Mouse (Mus musculus): Measurements from ENCODE around the gene Pip5kl1.
A peak's percentile ranks its signal among the peaks of the same experiment; 100 is the strongest.

Pip5kl1 gene

DNA sequence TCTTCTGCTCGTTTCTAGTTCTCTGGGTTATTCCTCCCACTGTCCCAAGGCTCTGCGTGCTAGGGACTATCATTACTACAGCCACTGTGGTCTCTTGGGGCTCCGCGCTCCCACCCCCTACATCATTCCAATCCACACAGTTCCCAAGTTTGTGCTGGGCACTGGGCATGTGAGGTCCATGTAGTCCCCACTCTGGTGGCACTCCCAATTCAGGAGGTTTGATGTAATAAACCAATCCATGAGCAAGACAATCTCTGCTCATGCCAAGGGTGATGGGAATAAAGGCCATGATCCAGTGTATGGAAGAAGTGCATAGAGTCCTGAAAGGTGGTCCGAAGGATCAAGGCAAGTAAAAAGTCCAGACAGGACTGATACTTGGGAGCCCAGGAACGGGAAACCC, at the start of gene Pip5kl1:
Pip5kl1 (plus strand) TSS at position 301 of the 400 bp plus-strand sequence.
- ATAC-seq (ENCODE audit: low TSS enrichment): no peak

DNA sequence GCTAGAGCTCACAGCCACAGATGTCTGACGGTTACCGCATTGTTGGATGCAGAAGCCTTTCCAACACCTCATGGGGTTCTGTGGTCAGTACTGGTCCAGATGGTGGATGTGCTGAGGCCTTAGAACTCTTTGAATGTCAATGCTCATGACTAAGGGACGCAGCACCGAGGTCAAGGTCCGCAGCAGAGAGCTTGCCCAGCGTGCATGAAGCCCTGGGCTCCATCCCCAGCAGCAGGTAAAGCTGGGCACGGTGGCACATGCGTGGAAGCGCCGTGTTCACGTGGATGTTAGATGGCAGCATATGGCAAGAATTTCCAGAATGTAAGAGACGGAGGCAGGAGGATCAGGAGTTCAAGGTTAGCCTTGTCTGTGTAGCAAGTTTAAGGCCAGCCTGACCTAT, 48.8 kb upstream of the Pip5kl1 start:
- no peak for ATAC-seq (ENCODE audit: low TSS enrichment)

DNA sequence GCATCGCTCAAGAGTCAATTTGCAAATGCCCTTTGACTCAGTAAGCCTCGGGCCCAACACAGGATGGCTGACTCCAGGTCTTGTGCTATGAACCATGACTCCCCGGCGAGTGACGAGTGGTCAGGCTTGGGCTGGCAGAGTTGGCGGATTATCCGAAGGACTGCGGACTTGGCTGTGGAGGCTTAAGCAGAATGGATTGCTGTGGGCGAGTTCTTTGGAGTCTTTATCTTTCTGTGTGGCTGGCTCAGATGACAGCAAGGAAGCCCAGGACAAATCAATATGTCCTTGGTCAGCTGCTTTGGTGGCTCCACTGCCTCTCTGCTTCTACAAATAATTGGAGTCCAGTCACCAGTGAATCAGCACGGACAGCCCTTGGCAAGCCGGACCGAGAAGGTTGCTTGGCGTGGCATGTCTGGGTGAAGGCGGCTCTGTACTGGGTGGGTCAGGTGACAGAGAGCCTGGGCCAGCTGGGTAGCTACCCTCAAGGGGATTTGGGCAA, 47.1 kb upstream of the Pip5kl1 start:
- ATAC-seq (ENCODE audit: low TSS enrichment): 0 out of 2 replicates have a peak, but pooled peaks have one; percentile 13

DNA sequence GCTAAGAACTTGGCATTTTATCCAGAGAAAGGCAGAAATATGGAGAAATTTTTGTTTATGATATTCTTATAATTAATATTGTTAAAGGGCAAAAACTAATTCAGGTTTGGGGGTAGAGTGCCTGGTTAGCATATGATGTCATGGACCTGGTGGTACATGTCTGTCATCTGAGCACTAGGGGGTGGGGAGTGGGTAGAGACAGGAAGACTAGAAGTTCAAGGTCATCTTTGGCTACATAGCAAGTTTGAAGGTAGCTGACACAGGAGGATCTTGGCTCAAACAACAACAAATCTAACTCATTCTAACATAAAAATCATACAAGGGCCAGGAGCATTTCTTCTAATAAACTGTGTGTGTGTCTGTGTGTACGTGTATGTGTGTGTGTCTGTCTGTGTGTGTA, 46.3 kb upstream of the Pip5kl1 start:
- ATAC-seq (ENCODE audit: low TSS enrichment): no peak

DNA sequence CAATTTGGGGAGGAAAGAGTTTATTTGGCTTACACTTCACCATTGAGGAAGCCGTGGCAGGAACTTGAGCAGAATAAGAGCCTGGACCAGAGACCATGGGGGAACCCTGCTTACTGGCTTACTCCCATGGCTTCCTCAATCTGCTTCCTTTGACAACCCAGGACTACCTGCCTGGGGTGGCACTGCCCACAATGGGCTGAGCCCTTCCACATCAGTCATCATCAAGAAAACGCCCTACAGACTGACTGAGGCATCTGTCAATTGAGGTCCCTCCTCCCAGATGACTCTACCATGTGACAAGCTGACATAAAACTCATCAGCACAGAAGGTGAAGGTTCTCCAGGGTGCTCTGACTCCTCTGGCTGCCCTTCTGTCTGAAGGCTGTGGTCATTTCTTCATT, 44.1 kb upstream of the Pip5kl1 start:
- ATAC-seq (ENCODE audit: low TSS enrichment): no peak

DNA sequence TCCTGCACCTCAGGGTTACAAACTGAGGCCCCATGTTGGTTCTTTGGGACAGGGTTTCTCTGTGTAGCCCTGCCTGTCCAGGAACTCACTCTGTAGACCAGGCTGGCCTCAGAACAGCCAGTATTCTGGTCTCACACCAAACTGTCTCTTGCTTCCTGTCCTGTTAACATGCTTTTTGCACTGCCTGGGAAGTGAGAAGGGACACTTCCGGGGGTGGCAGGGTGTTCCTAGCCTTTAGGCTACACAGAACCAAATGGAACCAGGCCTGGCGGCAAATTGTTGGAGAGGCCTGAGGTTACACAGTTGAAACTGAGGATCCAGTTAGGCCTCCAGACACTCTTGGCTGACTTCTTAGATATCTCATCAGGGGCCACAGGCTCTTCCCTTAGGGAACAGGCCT, 41.4 kb upstream of the Pip5kl1 start:
- no peak for ATAC-seq (ENCODE audit: low TSS enrichment)

DNA sequence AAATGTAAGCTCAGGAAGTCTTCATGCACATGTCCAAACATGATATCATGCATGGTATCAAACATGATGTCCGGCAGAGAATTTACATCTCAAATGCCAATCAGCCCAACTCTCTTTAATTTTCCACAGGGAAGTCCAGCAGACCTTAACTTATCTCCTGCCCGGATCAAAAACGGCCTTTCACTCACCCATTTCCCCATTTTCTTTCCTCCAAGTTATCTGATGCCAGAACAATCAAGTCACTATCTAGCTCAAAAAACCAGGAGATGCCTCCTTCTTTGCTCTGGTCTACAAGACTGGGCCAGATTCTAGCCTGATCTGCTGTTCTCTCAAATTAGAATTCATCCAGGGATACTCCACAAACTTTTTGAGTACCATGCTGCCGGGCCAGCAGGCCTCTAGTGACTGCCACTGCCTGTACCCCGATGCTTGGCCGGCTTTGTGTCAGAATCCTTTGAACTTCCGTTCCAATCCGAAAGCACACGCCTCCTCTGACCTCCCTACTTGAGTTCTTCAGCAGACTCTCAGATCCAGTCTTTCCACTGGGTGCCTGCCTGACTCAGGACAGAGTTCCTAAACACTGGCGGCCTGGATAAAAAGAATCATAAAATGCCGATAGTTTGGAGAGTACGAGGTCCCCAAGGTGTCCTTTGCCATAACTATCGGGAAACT, 40.4 kb upstream of the Pip5kl1 start:
- ATAC-seq (ENCODE audit: low TSS enrichment): no peak

DNA sequence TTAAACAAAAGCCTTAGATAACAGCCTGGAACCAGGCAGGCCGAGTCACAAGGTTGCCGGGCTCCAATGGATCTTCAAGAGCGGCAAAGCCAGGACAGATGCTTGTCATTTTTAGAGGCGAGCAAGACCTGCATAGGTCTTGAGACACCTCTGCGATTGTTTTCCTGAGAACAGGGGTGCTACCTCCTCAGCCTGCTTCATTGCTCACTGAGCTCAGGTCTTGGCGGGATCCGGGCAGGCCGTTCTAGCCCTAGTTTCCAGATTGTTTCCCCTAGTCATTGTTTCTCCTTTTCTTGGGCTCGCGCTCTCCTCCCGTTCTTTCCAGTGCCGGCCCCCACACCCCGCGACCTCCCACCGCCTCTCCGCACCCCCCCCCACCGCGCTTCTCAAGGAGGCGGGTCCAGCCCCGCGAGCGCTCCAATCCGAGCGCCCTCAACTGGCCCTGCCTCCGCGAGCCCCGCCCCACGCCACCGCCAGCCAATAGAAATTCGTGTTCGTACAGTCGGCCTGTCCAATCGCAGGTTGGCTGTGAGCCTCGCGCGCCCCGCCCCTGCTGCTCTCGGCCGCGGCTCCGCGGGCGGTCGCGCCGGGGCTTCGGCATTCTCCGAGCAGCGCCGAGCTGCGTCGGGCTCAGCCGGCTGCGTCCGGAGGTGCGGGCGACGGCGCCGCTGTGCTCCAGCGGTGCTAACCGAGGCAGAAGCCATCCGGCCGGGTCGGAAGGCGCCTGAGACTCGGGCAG, 39.7 kb upstream of the Pip5kl1 start, which contains the start of gene Fam102a:
Fam102a (plus strand) TSS at position 600 of the 739 bp plus-strand sequence.
- ATAC-seq (ENCODE audit: low TSS enrichment): peak; percentile 87

DNA sequence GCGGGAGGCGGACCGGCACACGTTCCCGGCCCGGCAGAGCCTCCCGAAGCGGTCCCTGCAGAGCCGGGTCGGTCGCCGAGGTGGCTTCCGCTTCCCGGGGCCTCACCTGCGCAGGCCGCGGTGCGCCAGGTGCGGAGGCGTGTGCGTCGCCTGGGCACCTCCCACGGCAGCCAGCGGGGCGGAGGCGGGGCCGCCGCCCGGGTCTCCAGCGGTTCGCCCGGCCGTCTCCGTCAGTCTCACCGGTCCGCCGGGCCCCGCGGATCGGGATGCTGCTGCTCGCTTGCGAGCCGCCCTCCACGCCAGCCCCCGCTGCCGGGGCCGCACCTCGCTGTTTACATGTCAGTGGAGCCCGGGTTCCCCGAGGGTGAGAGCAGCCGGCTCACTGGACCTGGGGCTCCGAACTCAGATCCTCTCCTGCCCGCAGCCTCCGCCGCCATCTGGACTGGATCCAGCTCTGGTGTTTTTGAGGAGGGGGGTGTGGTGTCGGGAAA, 39.1 kb upstream of the Pip5kl1 start:
- peak; percentile 7; the same call in 1 of the 2 replicates for ATAC-seq (ENCODE audit: low TSS enrichment)

DNA sequence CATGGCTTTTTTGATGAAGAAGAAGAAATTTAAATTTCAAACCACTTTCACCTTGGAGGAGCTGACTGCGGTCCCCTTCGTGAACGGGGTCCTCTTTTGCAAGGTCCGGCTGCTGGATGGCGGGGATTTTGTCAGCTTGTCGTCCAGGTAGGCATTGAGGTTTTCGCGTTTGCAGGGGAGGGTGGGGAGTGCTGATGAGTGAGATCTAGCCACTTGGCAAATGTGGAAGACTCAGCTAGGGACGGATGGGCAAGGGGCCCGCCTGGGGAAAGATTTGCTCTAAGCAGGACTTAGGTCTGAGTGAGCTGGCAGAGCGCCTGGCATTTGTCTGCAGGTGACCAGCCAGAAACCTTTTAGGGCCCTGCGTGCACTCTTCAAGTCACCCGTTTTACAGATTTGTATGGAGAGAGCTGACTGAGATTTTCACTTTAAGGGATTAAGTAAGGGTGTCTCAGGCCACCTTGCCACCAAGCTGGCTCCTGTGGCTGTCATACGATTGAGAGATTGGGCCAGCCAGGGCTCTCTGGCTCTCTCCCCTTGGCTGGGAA, 38.4 kb upstream of the Pip5kl1 start:
- no peak; the same call in 1 of the 2 replicates for ATAC-seq (ENCODE audit: low TSS enrichment)

DNA sequence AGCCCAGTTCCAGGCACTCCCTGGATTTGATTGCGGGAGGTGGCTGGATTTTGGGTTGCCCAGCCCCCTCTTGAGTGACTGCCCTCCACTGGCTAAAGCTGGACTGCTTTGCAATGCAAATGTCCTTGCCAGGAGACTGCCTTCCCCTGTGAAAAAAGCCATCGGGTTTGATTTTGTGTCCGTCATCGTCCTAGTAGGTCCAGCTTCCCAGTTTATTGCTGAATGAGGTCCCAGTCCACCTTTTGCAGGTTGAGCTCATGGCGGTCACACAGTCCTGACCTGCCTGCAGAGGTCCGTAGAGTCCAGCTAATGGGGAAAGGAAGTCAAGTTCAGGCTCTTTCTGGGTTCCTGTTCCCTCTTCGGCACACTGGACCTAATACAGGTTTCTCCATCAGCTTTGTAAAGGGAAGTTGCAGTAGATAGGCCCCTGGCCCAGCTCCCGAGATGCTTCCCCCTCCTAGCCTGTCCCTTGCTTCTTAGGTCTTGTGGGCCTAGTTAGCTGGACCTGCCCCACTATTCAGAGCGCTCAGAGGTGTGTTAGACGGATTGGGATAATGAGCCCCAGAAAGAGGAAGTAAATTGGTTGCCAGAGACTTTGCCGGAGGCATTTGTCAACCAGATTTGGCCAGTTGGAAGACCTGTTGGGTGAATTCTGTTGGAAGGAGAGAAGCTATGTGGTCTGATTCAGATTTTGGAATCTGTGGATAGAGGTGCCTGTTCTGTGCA, 37.8 kb upstream of the Pip5kl1 start:
- peak; percentile 18; the same call in 1 of the 2 replicates for ATAC-seq (ENCODE audit: low TSS enrichment)

DNA sequence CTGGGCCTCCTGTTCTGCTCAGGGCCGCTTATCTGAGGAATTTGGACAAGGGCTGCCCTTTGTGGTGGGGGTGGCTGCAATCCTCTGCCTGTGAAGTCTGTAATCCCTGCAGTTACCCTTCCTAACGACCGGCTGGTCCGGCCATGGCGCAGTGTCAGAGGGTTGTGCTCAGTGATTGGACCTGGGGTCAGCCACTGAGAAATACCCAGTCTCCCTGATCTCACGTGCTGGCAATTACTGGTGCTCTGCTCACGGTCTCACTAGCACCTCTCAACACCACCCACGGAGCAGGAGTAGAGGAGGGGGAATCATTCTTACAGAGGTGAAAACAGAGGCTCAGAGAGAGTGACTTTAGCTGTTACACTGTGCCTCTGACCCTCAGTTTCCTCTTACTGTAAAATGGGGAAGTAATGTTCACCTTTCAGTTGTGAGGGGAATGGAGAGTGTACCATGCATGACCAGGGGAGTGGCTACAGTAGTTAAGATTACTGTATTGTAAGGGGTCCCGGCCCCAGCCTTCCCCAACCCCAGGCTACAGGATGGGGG, 37.2 kb upstream of the Pip5kl1 start:
- ATAC-seq (ENCODE audit: low TSS enrichment): no peak

DNA sequence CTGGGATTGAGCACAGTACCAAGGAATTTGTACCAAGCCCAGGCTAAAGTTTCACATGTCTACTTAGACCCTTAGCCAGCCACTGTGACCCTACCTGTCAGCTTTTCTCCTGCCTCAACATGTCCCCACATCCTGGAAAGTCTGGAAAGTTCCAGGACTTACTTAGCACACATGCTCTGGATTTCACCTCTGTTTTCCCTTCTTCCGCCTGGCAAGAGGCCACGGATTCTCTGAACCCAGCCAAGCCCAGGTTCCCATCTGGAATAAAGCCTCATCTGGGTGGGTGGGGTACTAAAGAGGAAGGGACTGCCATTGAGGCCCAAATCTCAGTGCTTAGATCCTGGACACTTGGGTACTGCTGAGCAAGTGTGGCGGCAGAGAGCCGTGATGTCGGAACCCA, 36.7 kb upstream of the Pip5kl1 start:
- ATAC-seq (ENCODE audit: low TSS enrichment): no peak

DNA sequence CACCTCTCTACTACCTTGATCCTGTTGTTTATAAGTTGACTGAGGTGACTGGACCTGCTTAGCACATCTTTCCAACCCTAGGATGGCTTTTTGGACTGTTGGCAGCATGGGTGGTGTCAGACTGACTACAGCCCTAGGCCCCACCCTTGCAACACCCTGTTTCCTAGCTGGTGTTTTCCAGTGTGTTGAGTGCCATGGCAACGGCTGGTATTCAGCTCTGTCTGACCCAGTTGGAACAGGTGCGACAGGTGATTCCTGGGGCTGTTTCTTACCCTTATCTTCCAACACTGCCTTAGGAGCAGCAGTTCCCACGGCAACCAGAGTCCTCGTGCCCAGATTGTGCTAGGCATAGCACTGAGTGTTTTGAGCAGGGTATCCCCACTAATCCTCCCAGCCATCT, 36.1 kb upstream of the Pip5kl1 start:
- ATAC-seq (ENCODE audit: low TSS enrichment): no peak

DNA sequence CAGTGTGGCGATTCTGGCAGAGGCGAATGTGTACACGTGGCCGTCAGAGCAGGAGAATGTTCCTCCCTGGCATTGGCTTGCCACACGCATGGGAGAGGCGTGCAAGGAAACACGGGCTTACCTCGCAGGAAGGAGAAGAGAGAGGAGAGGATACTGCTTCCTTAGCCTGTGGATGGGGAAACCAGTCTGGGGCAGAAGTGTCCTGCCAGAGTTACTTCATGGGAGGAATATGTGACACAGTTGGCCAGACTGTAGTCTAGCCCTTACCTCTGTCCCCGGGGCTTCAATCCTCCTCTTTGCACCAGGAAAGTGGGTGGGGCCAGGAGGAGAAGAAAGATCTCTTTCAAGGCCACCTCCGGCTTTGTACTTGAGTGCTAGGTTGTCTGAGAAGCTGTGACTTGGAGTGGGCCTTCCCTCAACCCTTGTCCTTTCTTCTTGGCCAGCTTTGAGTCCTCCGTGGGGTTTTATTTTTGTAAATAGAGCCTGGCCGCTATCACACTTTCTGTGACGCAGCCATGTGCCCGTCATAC, 35.1 kb upstream of the Pip5kl1 start:
- no peak for ATAC-seq (ENCODE audit: low TSS enrichment)

DNA sequence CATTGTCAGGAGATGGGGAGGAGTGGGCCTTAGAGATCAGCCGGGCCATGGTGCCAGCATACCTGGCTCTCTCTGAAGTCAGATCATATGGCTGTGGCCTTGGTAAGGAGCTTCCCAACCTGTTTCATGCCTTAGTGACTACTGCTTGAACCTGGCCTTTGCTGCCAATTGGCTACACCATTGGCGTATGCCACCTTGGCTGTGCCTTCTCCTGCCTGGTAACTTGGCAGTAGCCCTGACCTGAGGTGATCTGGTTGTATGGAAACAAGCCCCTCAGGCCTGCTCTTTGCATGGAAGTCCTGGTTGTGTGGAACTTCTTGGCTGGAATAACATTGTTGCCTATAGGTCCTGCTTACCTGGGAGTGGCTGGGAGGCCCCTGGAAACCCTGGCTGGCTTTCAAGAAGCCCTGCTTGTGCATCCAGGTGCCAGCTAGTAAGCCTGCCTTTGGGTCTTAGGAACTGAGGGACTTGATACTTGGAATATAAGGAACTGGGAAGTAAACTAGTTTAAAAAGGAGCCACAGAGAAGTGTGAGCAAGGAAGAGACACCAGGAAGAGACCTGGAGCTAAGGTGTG, 33.2 kb upstream of the Pip5kl1 start:
- ATAC-seq (ENCODE audit: low TSS enrichment): no peak

DNA sequence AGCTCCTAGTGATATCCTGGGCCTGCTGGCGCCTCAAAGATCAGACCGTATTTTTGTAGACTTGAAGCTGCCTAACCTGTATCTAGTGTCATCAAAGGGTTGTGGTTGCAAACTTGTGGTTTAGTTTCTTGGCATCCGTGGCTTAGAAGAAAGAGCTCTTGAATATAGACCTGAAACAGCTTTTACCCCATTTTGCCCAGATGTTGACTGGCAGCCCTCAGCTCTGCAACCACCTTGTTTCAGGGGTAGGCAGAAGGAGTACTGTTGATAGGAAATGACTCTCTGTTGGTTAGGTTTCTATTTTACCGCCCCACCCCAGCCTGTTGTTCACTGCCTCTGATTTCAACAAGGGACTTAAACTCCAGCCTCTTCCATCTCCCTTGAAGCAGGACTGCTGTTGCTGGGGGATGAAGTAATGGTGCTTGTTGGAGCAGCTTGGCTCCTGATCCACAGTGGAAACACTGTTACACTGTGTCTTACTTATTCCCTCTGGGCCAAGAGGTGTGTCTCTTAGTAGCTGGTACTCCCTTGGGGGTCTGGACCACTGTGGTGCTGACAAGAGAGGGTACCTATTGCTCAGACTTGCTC, 32.5 kb upstream of the Pip5kl1 start:
- no peak for ATAC-seq (ENCODE audit: low TSS enrichment)

DNA sequence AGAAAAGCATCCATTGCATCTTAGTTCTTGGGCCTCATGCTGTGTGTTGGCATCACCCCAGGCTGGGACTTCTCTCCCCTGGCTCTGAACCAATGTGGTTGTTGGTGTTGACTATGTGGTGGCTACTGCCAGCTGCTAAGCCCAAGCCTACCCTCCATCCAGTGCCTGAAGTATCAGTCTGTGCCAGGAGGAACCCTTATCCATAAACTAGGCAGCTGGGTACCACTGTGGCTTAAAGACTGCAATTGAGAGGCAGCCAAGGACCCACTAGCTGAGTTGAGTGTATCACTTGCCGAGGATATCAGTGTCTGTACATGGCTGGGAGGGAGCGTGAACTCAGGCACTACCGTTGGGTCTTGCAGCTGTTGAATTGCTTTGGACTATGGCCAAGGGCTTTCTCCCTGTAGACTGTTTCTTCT, 31.6 kb upstream of the Pip5kl1 start:
- no peak for ATAC-seq (ENCODE audit: low TSS enrichment)

DNA sequence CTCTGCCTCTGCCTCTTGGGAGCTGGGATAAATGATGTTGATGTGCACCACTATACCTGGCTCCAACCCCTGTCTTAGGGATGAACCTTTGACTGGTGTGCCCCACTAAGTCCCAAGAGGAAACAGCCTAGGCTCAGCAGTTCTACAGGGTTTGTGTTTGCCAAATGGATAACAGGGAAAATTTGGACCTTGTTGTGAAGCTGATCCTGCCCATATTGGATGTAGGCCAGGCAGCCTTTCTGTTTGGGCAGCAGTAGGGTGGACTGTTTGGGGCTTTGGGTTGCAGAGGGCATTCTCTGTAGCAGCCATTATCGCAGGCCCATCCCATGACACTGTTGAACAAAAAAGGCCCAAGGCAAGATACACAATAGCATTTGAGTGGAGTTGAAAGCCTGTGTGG, 27.6 kb upstream of the Pip5kl1 start:
- no peak for ATAC-seq (ENCODE audit: low TSS enrichment)

DNA sequence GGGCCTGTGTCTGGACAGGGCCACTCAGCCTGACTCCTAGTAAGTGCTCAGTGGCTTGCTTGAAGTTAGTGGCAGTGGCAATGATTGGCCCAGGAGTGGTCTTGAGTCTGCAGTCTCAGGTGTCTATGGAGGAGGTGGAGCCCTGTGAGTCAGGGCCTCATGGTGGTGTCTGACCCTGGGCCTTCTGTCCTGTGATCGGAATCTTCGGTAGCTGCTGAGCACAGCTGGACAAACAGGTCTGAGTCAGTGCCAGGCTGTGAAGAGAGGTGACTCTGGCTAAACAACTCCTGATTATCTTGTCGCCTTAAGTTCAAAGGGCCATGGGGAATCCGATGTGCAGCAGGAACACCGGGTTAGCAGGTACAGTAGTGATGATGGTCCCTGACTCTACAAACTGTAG, 27.2 kb upstream of the Pip5kl1 start:
- no peak for ATAC-seq (ENCODE audit: low TSS enrichment)

Measured in frontal cortex, adult (tissue).